Mouse (Mus musculus): ENCODE data around the gene Tspan31.
A peak's percentile ranks its signal among the peaks of the same experiment; 100 is the strongest.
"Not testable (repeated sequence)": the region's sequence is repeated elsewhere in the genome, so short reads cannot be mapped to it uniquely, and the experiment has no call there.

Gene Tspan31

GRCm38 (mm10) chr10:127063913-127064870 is 5.9 kb downstream of the Tspan31 start:
- no peak for DNase-seq (ENCODE audit: low spot score)

GRCm38 (mm10) chr10:127063239-127063872 is 6.7 kb downstream of the Tspan31 start, which contains the start of gene Cdk4:
TSS of gene Cdk4 (plus strand) at chr10:127063534.
- peak; percentile 98 for DNase-seq (ENCODE audit: low spot score)

GRCm38 (mm10) chr10:127062503-127062902 is 7.6 kb downstream of the Tspan31 start:
- no peak for DNase-seq (ENCODE audit: low spot score)

GRCm38 (mm10) chr10:127062101-127062500 is 8.0 kb downstream of the Tspan31 start:
- not testable (repeated sequence) for DNase-seq (ENCODE audit: low spot score)

GRCm38 (mm10) chr10:127061513-127061912 is 8.6 kb downstream of the Tspan31 start:
- DNase-seq (ENCODE audit: low spot score), result no peak

GRCm38 (mm10) chr10:127061085-127061484 is 9.0 kb downstream of the Tspan31 start:
- no peak for DNase-seq (ENCODE audit: low spot score)

GRCm38 (mm10) chr10:127059968-127060916 is 9.8 kb downstream of the Tspan31 start, which contains the start of gene March9:
TSS of gene March9 (minus strand) at chr10:127060184.
- DNase-seq (ENCODE audit: low spot score), result no peak

GRCm38 (mm10) chr10:127059174-127059967 is 10.7 kb downstream of the Tspan31 start:
- DNase-seq (ENCODE audit: low spot score), result no peak

GRCm38 (mm10) chr10:127058708-127059107 is 11.4 kb downstream of the Tspan31 start:
- no peak for DNase-seq (ENCODE audit: low spot score)

GRCm38 (mm10) chr10:127058161-127058560 is 11.9 kb downstream of the Tspan31 start:
- no peak for DNase-seq (ENCODE audit: low spot score)

GRCm38 (mm10) chr10:127056490-127056889 is 13.6 kb downstream of the Tspan31 start:
- no peak for DNase-seq (ENCODE audit: low spot score)

GRCm38 (mm10) chr10:127055406-127055805 is 14.7 kb downstream of the Tspan31 start:
- DNase-seq (ENCODE audit: low spot score), result no peak

- no peak for DNase-seq (ENCODE audit: low spot score)
These were observed 15.4 kb downstream of the Tspan31 start for GRCm38 (mm10) chr10:127054646-127055045.

- no peak for DNase-seq (ENCODE audit: low spot score)
These were observed 20.0 kb downstream of the Tspan31 start for GRCm38 (mm10) chr10:127050119-127050474.

GRCm38 (mm10) chr10:127049395-127050118 is 20.5 kb downstream of the Tspan31 start:
- no peak for DNase-seq (ENCODE audit: low spot score)

- no peak for DNase-seq (ENCODE audit: low spot score)
These were observed 21.3 kb downstream of the Tspan31 start for GRCm38 (mm10) chr10:127048608-127049394.

- DNase-seq (ENCODE audit: low spot score), result no peak
These were observed 22.1 kb downstream of the Tspan31 start, which contains the start of gene Cyp27b1 for GRCm38 (mm10) chr10:127047954-127048353. TSS of gene Cyp27b1 (plus strand) at chr10:127048250.

GRCm38 (mm10) chr10:127043187-127043586 is 26.9 kb downstream of the Tspan31 start:
- DNase-seq (ENCODE audit: low spot score), result no peak

GRCm38 (mm10) chr10:127042468-127043115 is 27.5 kb downstream of the Tspan31 start:
- DNase-seq (ENCODE audit: low spot score), result no peak

Measured in urinary bladder, postnatal 10 days (tissue).